Mouse (Mus musculus): ENCODE results near the gene Naxd.

DNA sequence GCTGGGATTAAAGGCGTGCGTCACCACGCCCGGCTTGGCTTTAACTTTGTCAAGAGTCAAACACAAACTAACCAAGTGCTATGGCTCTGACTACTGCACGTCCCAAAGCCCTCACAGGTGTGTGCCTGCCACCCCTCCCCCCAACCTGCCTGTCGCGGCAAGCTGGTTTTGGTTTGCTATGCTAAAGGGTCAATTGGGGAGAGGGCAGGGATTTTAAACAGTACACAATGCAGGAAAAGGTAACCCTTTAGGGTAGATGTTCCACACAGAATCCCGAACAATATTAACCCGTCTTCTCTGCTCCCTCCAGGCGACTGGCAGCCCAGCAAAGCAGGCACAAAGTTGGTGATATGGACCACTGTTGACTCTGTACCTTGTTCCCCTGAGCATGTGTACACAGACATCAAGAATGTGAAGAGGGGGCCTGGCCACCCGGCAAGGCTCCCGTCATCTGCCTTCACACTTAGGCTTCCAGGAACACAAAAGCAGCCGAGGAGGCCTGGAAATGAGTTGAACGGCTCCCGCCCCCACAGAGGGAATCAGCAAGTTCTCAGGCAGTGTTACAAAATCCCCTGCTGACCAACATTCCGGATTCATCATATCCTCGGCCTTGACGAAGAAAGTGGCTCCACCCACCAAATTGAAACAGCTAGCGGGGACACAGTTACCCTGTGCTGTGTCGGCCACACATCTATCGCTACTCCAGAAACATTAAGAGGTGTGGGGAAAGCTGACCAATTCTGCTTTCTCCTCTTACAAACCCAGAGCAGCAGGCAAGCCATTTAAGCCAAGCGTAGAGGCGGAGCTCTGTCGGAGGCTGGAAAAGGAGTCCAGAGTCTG, 20.7 kb upstream of the Naxd start:
- TF ChIP-seq GATA1 (IDR thresholded peaks at IDR 0.05; ENCODE audit: borderline replicate concordance, low read length) (no peak), FLI1 (IDR thresholded peaks at IDR 0.05; ENCODE audit: low read length) (no peak)

Data from megakaryocyte, embryonic 14.5 days (primary cell).